Mouse (Mus musculus) MEL (cell line): ENCODE data around the gene Fam214a.

Experiments
- CTCF ChIP-seq, 3 experiments: IDR thresholded peaks in 2 of 3; conservative IDR thresholded peaks in 1 of 3; 2 replicates each; pipeline ENCODE4 v1.5.1; 2011 to 2012; ENCODE audit warnings: low read length in 3 of 3, low read depth in 2 of 3, mild to moderate bottlenecking in 2 of 3, improper control_type of control experiment in 1 of 3, inconsistent platforms in 1 of 3, mixed read lengths in 1 of 3, moderate library complexity in 1 of 3; ENCODE audit not compliant: control insufficient read depth in 1 of 3, insufficient read depth in 1 of 3, poor library complexity in 1 of 3, severe bottlenecking in 1 of 3
- EP300 ChIP-seq, 2 experiments: IDR thresholded peaks; 2 replicates each; pipeline ENCODE4 v1.6.1; 2011; ENCODE audit warnings: improper control_type of control experiment in 2 of 2, low read length in 2 of 2, low read depth in 1 of 2, mild to moderate bottlenecking in 1 of 2
- GATA1 ChIP-seq: IDR thresholded peaks from 2 replicates; pipeline ENCODE4 v1.6.1; 2011; ENCODE audit warnings: low read depth, low read length, improper control_type of control experiment
- MAX ChIP-seq: IDR thresholded peaks from 2 replicates; pipeline ENCODE4 v1.6.1; 2011; ENCODE audit warnings: low read length, improper control_type of control experiment
- NELFE ChIP-seq: IDR thresholded peaks from 2 replicates; pipeline ENCODE4 v1.6.1; 2011; ENCODE audit warnings: low read depth, low read length, improper control_type of control experiment
- POLR2A ChIP-seq, 2 experiments: IDR thresholded peaks; 2 replicates each; pipeline ENCODE4 v1.6.1; 2011 to 2012; ENCODE audit warnings: low read length in 2 of 2, mild to moderate bottlenecking in 2 of 2, control low read depth in 1 of 2, improper control_type of control experiment in 1 of 2, low read depth in 1 of 2, moderate library complexity in 1 of 2; ENCODE audit not compliant: control insufficient read depth in 1 of 2, insufficient read depth in 1 of 2, poor library complexity in 1 of 2
- SMC3 ChIP-seq: IDR thresholded peaks from 2 replicates; pipeline ENCODE4 v1.6.1; 2011; ENCODE audit warnings: low read depth, low read length, improper control_type of control experiment
- TAL1 ChIP-seq: IDR thresholded peaks from 2 replicates; pipeline ENCODE4 v1.6.1; 2012; ENCODE audit warnings: mild to moderate bottlenecking, inconsistent platforms, low read length, moderate library complexity, mixed read lengths
- UBTF ChIP-seq: IDR thresholded peaks from 2 replicates; pipeline ENCODE4 v1.6.1; 2012; ENCODE audit warnings: low read depth, mild to moderate bottlenecking, inconsistent platforms, low read length, improper control_type of control experiment, moderate library complexity, borderline replicate concordance; ENCODE audit not compliant: insufficient read depth
- USF2 ChIP-seq, 2 experiments: IDR thresholded peaks; 2 replicates each; pipeline ENCODE4 v1.6.1; 2011 to 2012; ENCODE audit warnings: improper control_type of control experiment in 2 of 2, low read length in 2 of 2, borderline replicate concordance in 1 of 2, inconsistent platforms in 1 of 2, low read depth in 1 of 2, mild to moderate bottlenecking in 1 of 2; ENCODE audit not compliant: insufficient read depth in 1 of 2

DNA sequence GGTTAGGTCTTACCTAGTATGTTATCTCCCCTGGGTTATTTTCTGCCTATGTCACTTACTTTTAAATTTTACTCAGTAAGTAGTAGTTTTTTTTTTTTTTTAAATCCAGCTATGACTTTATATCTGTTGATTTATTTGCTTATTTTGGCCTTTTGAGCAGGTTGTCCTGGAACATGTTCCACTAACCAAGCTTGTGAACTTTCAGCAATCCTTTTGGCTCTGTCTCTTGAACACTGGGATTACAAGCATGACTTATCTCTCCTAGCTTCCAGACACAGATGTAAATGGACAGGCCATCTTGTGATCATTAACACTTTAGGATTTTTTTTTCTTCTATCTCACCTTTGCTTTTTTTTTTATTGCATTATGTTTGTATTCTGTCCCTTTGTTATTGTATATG lies 94.4 kb downstream of the Fam214a start:
- no peak for TF ChIP-seq SMC3
- no peak for TF ChIP-seq POLR2A (IDR thresholded peaks at IDR 0.05; ENCODE audit: control insufficient read depth in 1 of 2, insufficient read depth in 1 of 2, low read depth in 1 of 2, low read length in 2 of 2, poor library complexity in 1 of 2)
- TF ChIP-seq CTCF (IDR thresholded peaks at IDR 0.05 in 2 of 3, conservative IDR thresholded peaks at IDR 0.05 in 1 of 3; ENCODE audit: control insufficient read depth in 1 of 3, insufficient read depth in 1 of 3, low read depth in 2 of 3, low read length in 3 of 3, poor library complexity in 1 of 3, severe bottlenecking in 1 of 3) = no peak
- no peak for TF ChIP-seq USF2 (IDR thresholded peaks at IDR 0.05; ENCODE audit: borderline replicate concordance in 1 of 2, insufficient read depth in 1 of 2, low read depth in 1 of 2, low read length in 2 of 2)
- TF ChIP-seq TAL1 = no peak
- no peak for TF ChIP-seq NELFE
- no peak for TF ChIP-seq MAX
- no peak for TF ChIP-seq UBTF
- no peak for TF ChIP-seq EP300 (IDR thresholded peaks at IDR 0.05; ENCODE audit: low read depth in 1 of 2, low read length in 2 of 2)
- TF ChIP-seq GATA1 = no peak
